Mouse (Mus musculus) lung, postnatal 0 days (tissue): ENCODE data around the gene Muc5ac. TPM values are rescaled to one million over a fixed set of nuclear protein-coding genes. Genes with fewer than 3 reads are reported as not detected.
A peak's percentile ranks its signal among the peaks of the same experiment; 100 is the strongest.

Experiments used
- ATAC-seq: fragments of 200-750 bp; cut with Nextera tagmentation; 2 replicates; pipeline ENCODE4 v1.8.0; 2017; ENCODE audit warnings: moderate library complexity
- DNase-seq: peaks from one replicate; pipeline ENCODE4 v3.0.0-alpha.2; 2016; ENCODE audit warnings: low spot score
- H3K27ac ChIP-seq: fragments of 300-500 bp; sonication (generic); 2 replicates; pipeline ENCODE4 v1.5.1; 2014; ENCODE audit warnings: antibody characterized with exemption, mild to moderate bottlenecking, low read length, mixed read lengths
- H3K27me3 ChIP-seq: fragments of 300-500 bp; sonication (generic); replicated peaks from 2 replicates; pipeline ENCODE4 v1.6.1; 2014; ENCODE audit warnings: low read length, mixed read lengths; ENCODE audit not compliant: insufficient read depth
- H3K36me3 ChIP-seq: fragments of 300-500 bp; sonication (generic); 2 replicates; pipeline ENCODE4 v1.6.1; 2014; ENCODE audit warnings: low read length, mixed read lengths; ENCODE audit not compliant: insufficient read depth
- H3K4me1 ChIP-seq: fragments of 300-500 bp; sonication (generic); 2 replicates; pipeline ENCODE4 v1.6.1; 2014; ENCODE audit warnings: antibody characterized with exemption, low read depth, low read length, mixed read lengths; ENCODE audit not compliant: insufficient read depth
- H3K4me2 ChIP-seq: fragments of 300-500 bp; sonication (generic); replicated peaks from 2 replicates; pipeline ENCODE4 v1.6.1; 2014; ENCODE audit warnings: low read depth, mild to moderate bottlenecking, low read length, moderate library complexity, mixed read lengths
- H3K4me3 ChIP-seq: fragments of 300-500 bp; sonication (generic); 2 replicates; pipeline ENCODE4 v1.5.1; 2014; ENCODE audit warnings: low read depth, low read length
- H3K9ac ChIP-seq: fragments of 300-500 bp; sonication (generic); replicated peaks from 2 replicates; pipeline ENCODE4 v1.6.1; 2014; ENCODE audit warnings: low read depth, mild to moderate bottlenecking
- H3K9me3 ChIP-seq: fragments of 300-500 bp; sonication (generic); 2 replicates; pipeline ENCODE4 v1.6.1; 2016; ENCODE audit warnings: low read length, mixed read lengths
- CTCF ChIP-seq: IDR thresholded peaks from 2 replicates; pipeline ENCODE4 v1.5.1; 2016; ENCODE audit warnings: antibody characterized with exemption, mild to moderate bottlenecking
- EP300 ChIP-seq: IDR thresholded peaks from 2 replicates; pipeline ENCODE4 v1.6.1; 2016; ENCODE audit warnings: antibody characterized with exemption, mild to moderate bottlenecking, control low read depth
- WGBS: fragments of 180-500 bp; shearing (Covaris S2); extraction: QIAGEN DNeasy Blood & Tissue Kit; methylation state at CpG from one replicate; pipeline ENCODE4 v1.1.7; 2014; 5-methylcytosine and 5-hydroxymethylcytosine counted together
- polyA plus RNA-seq: library from polyadenylated mRNA; unstranded; fragments of >200 nt; fragmentation: Nextera tagmentation; extraction: Ambion mirVana; gene quantifications from 2 replicates; pipeline ENCODE4 v1.2.1, GENCODE M21; 2015

Gene Muc5ac
- polyA plus RNA-seq, 1 experiment from 2014 or later: 0.30 TPM

- Histone ChIP-seq H3K36me3 (no peaks in the 10 kb centered on the region), H3K4me2 (no peak overlapping the region), H3K4me3 (no peak overlapping the region), H3K27me3 (no peaks in the 10 kb centered on the region), H3K9me3 (no peaks in the 10 kb centered on the region), H3K27ac (no peak overlapping the region), H3K4me1 (no peaks in the 10 kb centered on the region), H3K9ac (no peak overlapping the region)
- DNase-seq (peak; percentile 7), ATAC-seq (no peak)
- WGBS: 69% methylated on average over 9 of the region's 9 CpGs
- no peak for TF ChIP-seq EP300
- no peak for TF ChIP-seq CTCF
These were observed 35.6 kb downstream of the Muc5ac start for GRCm38 (mm10) chr7:141824398-141824797.

- no peak overlapping the region for H3K4me3 ChIP-seq
- no peaks in the 10 kb centered on the region for H3K27me3 ChIP-seq
- no peaks in the 10 kb centered on the region for H3K4me1 ChIP-seq
- no peak for TF ChIP-seq CTCF
- no peak for TF ChIP-seq EP300
- H3K36me3 ChIP-seq: no peaks in the 10 kb centered on the region
- ATAC-seq (peak; percentile 70), DNase-seq (peak; percentile 38)
- 30% methylated on average over 7 of the region's 7 CpGs for WGBS
- no peak overlapping the region for H3K27ac ChIP-seq
- H3K9me3 ChIP-seq: no peaks in the 10 kb centered on the region
- no peak overlapping the region for H3K9ac ChIP-seq
- H3K4me2 ChIP-seq: no peak overlapping the region
These were observed 47.2 kb downstream of the Muc5ac start for GRCm38 (mm10) chr7:141835941-141836340.

- H3K9ac ChIP-seq: no peak overlapping the region
- no peaks in the 10 kb centered on the region for H3K4me1 ChIP-seq
- H3K4me3 ChIP-seq: no peak overlapping the region
- H3K27ac ChIP-seq: no peak overlapping the region
- WGBS: 47% methylated on average over 8 of the region's 8 CpGs
- no peaks in the 10 kb centered on the region for H3K9me3 ChIP-seq
- TF ChIP-seq EP300 (no peak), CTCF (no peak)
- peak; percentile 27; the same call in 1 of the 2 replicates for ATAC-seq
- no peak overlapping the region for H3K4me2 ChIP-seq
- H3K27me3 ChIP-seq: no peaks in the 10 kb centered on the region
- DNase-seq: no peak
- no peaks in the 10 kb centered on the region for H3K36me3 ChIP-seq
These were observed 47.7 kb downstream of the Muc5ac start for GRCm38 (mm10) chr7:141836423-141836822.

- H3K9me3 ChIP-seq: no peaks in the 10 kb centered on the region
- 43% methylated on average over 5 of the region's 5 CpGs for WGBS
- no peak within 1 kb of the TSS for H3K4me2 ChIP-seq
- H3K4me3 ChIP-seq: no peak within 1 kb of the TSS
- peak; percentile 77 for ATAC-seq
- TF ChIP-seq EP300 (no peak), CTCF (no peak)
- no peaks in the 10 kb centered on the region for H3K4me1 ChIP-seq
- DNase-seq: peak; percentile 77
- no peak within 1 kb of the TSS for H3K27ac ChIP-seq
- no peaks in the 10 kb centered on the region for H3K36me3 ChIP-seq
- no peak within 1 kb of the TSS for H3K9ac ChIP-seq
- no peaks in the 10 kb centered on the region for H3K27me3 ChIP-seq
These were observed 50.0 kb downstream of the Muc5ac start, which contains the start of gene Muc5b for GRCm38 (mm10) chr7:141838779-141839178. Gene Muc5b (plus strand): TSS chr7:141839070.

- TF ChIP-seq EP300 (no peak), CTCF (no peak)
- Histone ChIP-seq H3K4me2 (no peak overlapping the region), H3K27me3 (no peaks in the 10 kb centered on the region), H3K9me3 (no peaks in the 10 kb centered on the region), H3K27ac (no peak overlapping the region), H3K4me3 (no peak overlapping the region), H3K36me3 (no peaks in the 10 kb centered on the region), H3K4me1 (no peaks in the 10 kb centered on the region), H3K9ac (no peak overlapping the region)
- no peak for ATAC-seq
- 85% methylated on average over 10 of the region's 10 CpGs for WGBS
- no peak for DNase-seq
These were observed 51.6 kb downstream of the Muc5ac start for GRCm38 (mm10) chr7:141840354-141840753.

- 67% methylated on average over 4 of the region's 4 CpGs for WGBS
- Histone ChIP-seq H3K27me3 (no peaks in the 10 kb centered on the region), H3K9me3 (no peaks in the 10 kb centered on the region), H3K9ac (no peak overlapping the region), H3K4me2 (no peak overlapping the region), H3K4me3 (no peak overlapping the region), H3K4me1 (no peaks in the 10 kb centered on the region), H3K36me3 (no peaks in the 10 kb centered on the region), H3K27ac (no peak overlapping the region)
- no peak for ATAC-seq
- TF ChIP-seq EP300: no peak
- no peak for TF ChIP-seq CTCF
- DNase-seq: no peak
These were observed 72.3 kb downstream of the Muc5ac start for GRCm38 (mm10) chr7:141861046-141861445.

Other genes starting within 250 kb of the Muc5ac start
- 15.6 and 20.2 TPM in 2 replicates for gene Chid1, start 249.1 kb upstream of the Muc5ac start, polyA plus RNA-seq
- 42.6 and 45.5 TPM in 2 replicates for gene Ap2a2, start 226.8 kb upstream of the Muc5ac start, polyA plus RNA-seq
- 0.07 TPM in 2 replicates for gene Muc6, start 133.7 kb upstream of the Muc5ac start, polyA plus RNA-seq
- 0.26 and 0.36 TPM in 2 replicates for gene Muc2, start 98.6 kb upstream of the Muc5ac start, polyA plus RNA-seq
- 0.80 and 1.5 TPM in 2 replicates for gene Muc5b, start 50.1 kb downstream of the Muc5ac start, polyA plus RNA-seq
- 44.6 and 46.4 TPM in 2 replicates for gene Tollip, start 129.5 kb downstream of the Muc5ac start, polyA plus RNA-seq
- gene Brsk2, start 160.8 kb downstream of the Muc5ac start, polyA plus RNA-seq: 0.39 and 0.88 TPM in 2 replicates